Mouse (Mus musculus) midbrain, embryonic 13.5 days (tissue): Measurements from ENCODE around the gene Gga3. TPM values are rescaled to one million over a fixed set of nuclear protein-coding genes. Genes with fewer than 3 reads are reported as not detected.
"Not testable (repeated sequence)": the region's sequence is repeated elsewhere in the genome, so short reads cannot be mapped to it uniquely, and the experiment has no call there.

Experiments used
- ATAC-seq: fragments of 200-750 bp; cut with Nextera tagmentation; 2 replicates; pipeline ENCODE4 v1.8.0; 2017; ENCODE audit warnings: mild to moderate bottlenecking, moderate TSS enrichment, moderate library complexity
- H3K27ac ChIP-seq: fragments of 300-500 bp; sonication (generic); 2 replicates; pipeline ENCODE4 v1.5.1; 2015; ENCODE audit warnings: inconsistent platforms, mild to moderate bottlenecking, moderate library complexity
- H3K27me3 ChIP-seq: fragments of 300-500 bp; sonication (generic); 2 replicates; pipeline ENCODE4 v1.6.1; 2015; ENCODE audit warnings: mild to moderate bottlenecking, inconsistent platforms
- H3K36me3 ChIP-seq: fragments of 300-500 bp; sonication (generic); 2 replicates; pipeline ENCODE4 v1.6.1; 2015; ENCODE audit warnings: mild to moderate bottlenecking, inconsistent platforms
- H3K4me1 ChIP-seq: fragments of 300-500 bp; sonication (generic); replicated peaks from 2 replicates; pipeline ENCODE4 v1.6.1; 2015; ENCODE audit warnings: inconsistent platforms
- H3K4me2 ChIP-seq: fragments of 300-500 bp; sonication (generic); replicated peaks from 2 replicates; pipeline ENCODE4 v1.6.1; 2015; ENCODE audit warnings: moderate library complexity, mild to moderate bottlenecking, inconsistent platforms
- H3K4me3 ChIP-seq: fragments of 300-500 bp; sonication (generic); replicated peaks from 2 replicates; pipeline ENCODE4 v1.5.1; 2015; ENCODE audit warnings: mild to moderate bottlenecking, inconsistent platforms
- H3K9ac ChIP-seq: fragments of 300-500 bp; sonication (generic); replicated peaks from 2 replicates; pipeline ENCODE4 v1.6.1; 2015; ENCODE audit warnings: mild to moderate bottlenecking, inconsistent platforms
- H3K9me3 ChIP-seq: fragments of 300-500 bp; sonication (generic); 2 replicates; pipeline ENCODE4 v1.6.1; 2016; ENCODE audit warnings: mild to moderate bottlenecking, inconsistent platforms
- WGBS: fragments of 180-500 bp; shearing (Covaris S2); methylation state at CpG from one replicate; pipeline ENCODE4 v1.1.7; 2015; 5-methylcytosine and 5-hydroxymethylcytosine counted together
- polyA plus RNA-seq: library from polyadenylated mRNA; unstranded; fragments of >200 nt; fragmentation: Nextera tagmentation; extraction: Ambion mirVana; gene quantifications from 2 replicates; pipeline ENCODE4 v1.2.1, GENCODE M21; 2015

The Gga3 gene
- polyA plus RNA-seq, result 31.8 and 38.1 TPM in 2 replicates

- Histone ChIP-seq H3K4me3 (peak within 1 kb of the TSS; percentile 96), H3K9me3 (no peaks in the 10 kb centered on the region), H3K4me1 (peaks cover 31% of the 10 kb centered on the region), H3K27ac (peak within 1 kb of the TSS; percentile 90), H3K27me3 (no peaks in the 10 kb centered on the region), H3K36me3 (peaks cover 38% of the 10 kb centered on the region), H3K4me2 (peak within 1 kb of the TSS; percentile 85), H3K9ac (peak within 1 kb of the TSS; percentile 97)
- ATAC-seq, result peak; percentile 97
- WGBS, result under 1% methylated on average over 92 of the region's 93 CpGs
Observed at GRCm38 (mm10) chr11:115603476-115604303, at the start of gene Gga3, which contains the start of gene Mrps7. Gga3 (minus strand) TSS chr11:115604051. Mrps7 (plus strand) TSS chr11:115603925.

- Histone ChIP-seq H3K27ac (no peak overlapping the region), H3K9me3 (no peaks in the 10 kb centered on the region), H3K4me2 (no peak overlapping the region), H3K9ac (no peak overlapping the region), H3K4me1 (peaks cover 8% of the 10 kb centered on the region), H3K36me3 (peaks cover 28% of the 10 kb centered on the region), H3K27me3 (no peaks in the 10 kb centered on the region), H3K4me3 (no peak overlapping the region)
- 94% methylated on average over 3 of the region's 3 CpGs for WGBS
- no peak for ATAC-seq
Observed at GRCm38 (mm10) chr11:115653194-115653593, 49.3 kb upstream of the Gga3 start.

- WGBS, result 94% methylated on average over 3 of the region's 3 CpGs
- no peaks in the 10 kb centered on the region for H3K27me3 ChIP-seq
- peaks cover 34% of the 10 kb centered on the region for H3K36me3 ChIP-seq
- ATAC-seq, result no peak
- H3K9ac ChIP-seq, result no peak overlapping the region
- no peak overlapping the region for H3K4me3 ChIP-seq
- H3K27ac ChIP-seq, result no peak overlapping the region
- no peaks in the 10 kb centered on the region for H3K9me3 ChIP-seq
- H3K4me1 ChIP-seq, result peaks cover 8% of the 10 kb centered on the region
- no peak overlapping the region for H3K4me2 ChIP-seq
Observed at GRCm38 (mm10) chr11:115651680-115652079, 47.8 kb upstream of the Gga3 start.

DNA sequence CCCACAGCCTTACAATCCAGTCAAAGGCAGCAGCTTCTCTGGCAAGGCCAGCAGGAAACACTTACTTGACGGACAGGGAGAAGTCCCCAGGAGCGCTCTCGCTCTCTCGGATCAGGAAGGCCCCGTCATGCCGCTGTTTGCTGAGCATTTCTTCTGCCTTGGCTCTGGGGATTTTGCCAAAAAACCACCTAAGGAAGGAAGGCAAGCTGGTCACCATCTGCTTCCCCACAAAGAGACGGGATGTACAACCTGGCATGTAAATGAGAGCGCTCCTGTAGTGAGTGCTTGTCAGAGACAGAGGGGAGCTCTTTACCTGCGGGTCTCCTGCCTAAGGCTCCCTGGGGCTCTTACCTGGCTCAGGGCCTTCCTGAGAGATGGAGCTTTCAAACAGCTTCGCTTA lies 45.9 kb upstream of the Gga3 start:
- 0 out of 2 replicates have a peak overlapping the region, but pooled peaks have one; percentile 40 for H3K27ac ChIP-seq
- no peak for ATAC-seq
- no peaks in the 10 kb centered on the region for H3K9me3 ChIP-seq
- peaks cover 8% of the 10 kb centered on the region for H3K4me1 ChIP-seq
- peaks cover 50% of the 10 kb centered on the region for H3K36me3 ChIP-seq
- no peaks in the 10 kb centered on the region for H3K27me3 ChIP-seq
- H3K4me3 ChIP-seq, result no peak overlapping the region
- no peak overlapping the region for H3K4me2 ChIP-seq
- WGBS, result 60% methylated on average over 10 of the region's 10 CpGs
- no peak overlapping the region for H3K9ac ChIP-seq

GRCm38 (mm10) chr11:115647459-115647858 lies 43.6 kb upstream of the Gga3 start:
- Histone ChIP-seq H3K4me3 (no peak overlapping the region), H3K36me3 (peaks cover 39% of the 10 kb centered on the region), H3K27ac (no peak overlapping the region), H3K9me3 (no peaks in the 10 kb centered on the region), H3K4me1 (peaks cover 8% of the 10 kb centered on the region), H3K4me2 (no peak overlapping the region), H3K27me3 (no peaks in the 10 kb centered on the region), H3K9ac (no peak overlapping the region)
- WGBS, result 63% methylated on average over 6 of the region's 6 CpGs
- no peak for ATAC-seq

- Histone ChIP-seq H3K4me1 (peaks cover 8% of the 10 kb centered on the region), H3K27me3 (no peaks in the 10 kb centered on the region), H3K4me3 (no peak overlapping the region), H3K36me3 (peaks cover 39% of the 10 kb centered on the region), H3K4me2 (no peak overlapping the region), H3K9ac (no peak overlapping the region), H3K9me3 (no peaks in the 10 kb centered on the region), H3K27ac (no peak overlapping the region)
- ATAC-seq, result no peak
- 94% methylated on average over 9 of the region's 9 CpGs for WGBS
Observed at GRCm38 (mm10) chr11:115646439-115646838, 42.6 kb upstream of the Gga3 start.

- not testable (repeated sequence) for H3K9me3 ChIP-seq, ATAC-seq, H3K27ac ChIP-seq, H3K9ac ChIP-seq, H3K4me3 ChIP-seq, H3K27me3 ChIP-seq, H3K4me2 ChIP-seq, H3K4me1 ChIP-seq
- peaks cover 39% of the 10 kb centered on the region for H3K36me3 ChIP-seq
- WGBS, result 88% methylated on average over 14 of the region's 14 CpGs
Observed at GRCm38 (mm10) chr11:115645498-115645897, 41.6 kb upstream of the Gga3 start.

- Histone ChIP-seq H3K9ac (no peak overlapping the region), H3K9me3 (no peaks in the 10 kb centered on the region)
Observed at GRCm38 (mm10) chr11:115644308-115644707, 40.5 kb upstream of the Gga3 start.

GRCm38 (mm10) chr11:115643265-115643664 lies 39.4 kb upstream of the Gga3 start:
- no peak for ATAC-seq
- no peak overlapping the region for H3K4me3 ChIP-seq
- no peak overlapping the region for H3K4me2 ChIP-seq
- H3K36me3 ChIP-seq, result peaks cover 31% of the 10 kb centered on the region
- no peak overlapping the region for H3K27ac ChIP-seq
- 75% methylated on average over 10 of the region's 10 CpGs for WGBS
- no peak overlapping the region for H3K9ac ChIP-seq
- no peaks in the 10 kb centered on the region for H3K9me3 ChIP-seq
- H3K4me1 ChIP-seq, result no peaks in the 10 kb centered on the region
- no peaks in the 10 kb centered on the region for H3K27me3 ChIP-seq

More at GRCm38 (mm10) chr11:115644308-115644707, 40.5 kb upstream of the Gga3 start:
- Histone ChIP-seq H3K4me3 (no peak overlapping the region), H3K27me3 (no peaks in the 10 kb centered on the region), H3K27ac (no peak overlapping the region; the same call in 1 of the 2 replicates), H3K36me3 (peaks cover 32% of the 10 kb centered on the region), H3K4me1 (no peaks in the 10 kb centered on the region), H3K4me2 (no peak overlapping the region)
- ATAC-seq, result no peak
- WGBS, result 96% methylated on average over 13 of the region's 13 CpGs

- 98% methylated on average over 2 of the region's 2 CpGs for WGBS
- Histone ChIP-seq H3K4me2 (no peak overlapping the region), H3K4me1 (no peaks in the 10 kb centered on the region), H3K27ac (no peak overlapping the region), H3K9ac (no peak overlapping the region), H3K27me3 (no peaks in the 10 kb centered on the region), H3K4me3 (no peak overlapping the region), H3K9me3 (no peaks in the 10 kb centered on the region), H3K36me3 (peaks cover 28% of the 10 kb centered on the region)
- no peak for ATAC-seq
Observed at GRCm38 (mm10) chr11:115642705-115643104, 38.9 kb upstream of the Gga3 start.

DNA sequence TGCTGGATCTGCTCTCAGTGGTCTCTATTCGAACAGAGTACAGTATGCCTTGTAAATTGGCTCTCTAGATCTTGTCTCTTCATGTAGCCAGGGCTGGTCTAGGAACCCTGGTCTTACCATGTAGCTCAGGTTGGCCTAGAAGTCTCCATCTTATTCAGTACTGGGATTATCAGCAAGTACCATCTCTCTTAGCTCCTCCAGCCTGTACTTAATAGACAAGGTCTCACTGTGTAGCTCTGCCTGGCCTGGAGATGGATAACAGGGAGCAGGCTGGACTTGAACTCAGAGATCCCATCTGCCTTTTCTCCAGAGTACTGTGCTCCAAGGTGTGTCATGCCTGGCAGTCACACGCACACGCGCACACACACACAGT lies 37.8 kb upstream of the Gga3 start:
- Histone ChIP-seq H3K36me3 (peaks cover 24% of the 10 kb centered on the region), H3K27me3 (no peaks in the 10 kb centered on the region), H3K4me1 (no peaks in the 10 kb centered on the region), H3K9ac (no peak overlapping the region), H3K9me3 (no peaks in the 10 kb centered on the region), H3K4me3 (no peak overlapping the region), H3K4me2 (no peak overlapping the region), H3K27ac (no peak overlapping the region)
- no peak for ATAC-seq
- 87% methylated on average over 4 of the region's 4 CpGs for WGBS

DNA sequence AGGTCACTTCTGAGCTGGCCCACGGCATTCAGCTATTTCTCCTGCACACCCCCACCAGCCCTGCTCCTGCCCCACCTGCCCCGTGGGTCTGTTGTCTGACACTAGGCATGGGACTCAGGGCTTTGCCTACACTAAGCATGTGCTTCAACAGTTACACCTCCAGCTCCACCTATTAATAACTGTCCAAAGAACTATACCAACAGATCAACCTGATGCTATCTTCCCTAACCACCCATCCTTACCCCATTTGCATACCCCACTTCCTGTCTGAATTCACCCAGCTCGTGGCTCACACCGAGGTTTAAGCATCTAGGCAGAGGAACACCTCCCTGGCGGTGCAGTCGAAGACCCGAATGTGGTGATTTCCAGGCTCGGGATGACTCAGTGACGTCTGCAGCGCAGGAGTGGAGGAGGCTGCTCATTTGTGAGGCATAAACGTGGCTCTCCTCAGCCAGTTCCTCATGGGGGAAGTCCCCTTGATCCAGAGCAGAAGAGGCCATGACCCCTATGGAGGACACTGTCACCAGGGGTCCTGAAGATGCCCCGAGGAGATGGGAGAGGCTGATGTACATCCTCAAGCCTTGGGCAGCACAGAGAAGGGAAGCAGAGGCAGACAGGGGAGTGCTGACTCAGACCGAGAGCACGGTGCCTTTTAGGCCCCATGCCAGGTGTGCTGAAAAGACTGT lies 37.3 kb upstream of the Gga3 start:
- 62% methylated on average over 14 of the region's 14 CpGs for WGBS
- H3K9me3 ChIP-seq, result no peaks in the 10 kb centered on the region
- H3K27me3 ChIP-seq, result no peaks in the 10 kb centered on the region
- no peak overlapping the region for H3K4me2 ChIP-seq
- no peak overlapping the region for H3K9ac ChIP-seq
- ATAC-seq, result no peak
- H3K27ac ChIP-seq, result no peak overlapping the region
- no peaks in the 10 kb centered on the region for H3K4me1 ChIP-seq
- peaks cover 19% of the 10 kb centered on the region; the same call in 1 of the 2 replicates for H3K36me3 ChIP-seq
- no peak overlapping the region for H3K4me3 ChIP-seq
